Mouse (Mus musculus) C2C12 (cell line): Measurements from ENCODE around the gene Gm17655.

Experiments used
- CEBPB ChIP-seq: IDR thresholded peaks from one replicate; pipeline ENCODE4 v1.6.1; 2011; ENCODE audit warnings: low read depth, mild to moderate bottlenecking, control low read depth, moderate library complexity
- CTCF ChIP-seq: IDR thresholded peaks from one replicate; pipeline ENCODE4 v1.5.1; 2011; ENCODE audit not compliant: control insufficient read depth, insufficient read depth, insufficient read length
- FOSL1 ChIP-seq: IDR thresholded peaks from one replicate; pipeline ENCODE4 v1.8.0; 2011; ENCODE audit warnings: mild to moderate bottlenecking, low read length; ENCODE audit not compliant: poor library complexity, insufficient read depth, severe bottlenecking
- MAX ChIP-seq: IDR thresholded peaks from one replicate; pipeline ENCODE4 v1.6.1; 2011; ENCODE audit warnings: mild to moderate bottlenecking, control low read depth
- MYOD1 ChIP-seq: IDR thresholded peaks from one replicate; pipeline ENCODE4 v1.6.1; 2011; ENCODE audit warnings: low read depth; ENCODE audit not compliant: control insufficient read depth, insufficient read length
- MYOG ChIP-seq: IDR thresholded peaks from one replicate; pipeline ENCODE4 v1.6.1; 2011; ENCODE audit not compliant: control insufficient read depth, insufficient read length; ENCODE audit errors: extremely low read depth
- USF1 ChIP-seq: IDR thresholded peaks from one replicate; pipeline ENCODE4 v1.6.1; 2011; ENCODE audit warnings: low read depth, mild to moderate bottlenecking, control low read depth, moderate library complexity

DNA sequence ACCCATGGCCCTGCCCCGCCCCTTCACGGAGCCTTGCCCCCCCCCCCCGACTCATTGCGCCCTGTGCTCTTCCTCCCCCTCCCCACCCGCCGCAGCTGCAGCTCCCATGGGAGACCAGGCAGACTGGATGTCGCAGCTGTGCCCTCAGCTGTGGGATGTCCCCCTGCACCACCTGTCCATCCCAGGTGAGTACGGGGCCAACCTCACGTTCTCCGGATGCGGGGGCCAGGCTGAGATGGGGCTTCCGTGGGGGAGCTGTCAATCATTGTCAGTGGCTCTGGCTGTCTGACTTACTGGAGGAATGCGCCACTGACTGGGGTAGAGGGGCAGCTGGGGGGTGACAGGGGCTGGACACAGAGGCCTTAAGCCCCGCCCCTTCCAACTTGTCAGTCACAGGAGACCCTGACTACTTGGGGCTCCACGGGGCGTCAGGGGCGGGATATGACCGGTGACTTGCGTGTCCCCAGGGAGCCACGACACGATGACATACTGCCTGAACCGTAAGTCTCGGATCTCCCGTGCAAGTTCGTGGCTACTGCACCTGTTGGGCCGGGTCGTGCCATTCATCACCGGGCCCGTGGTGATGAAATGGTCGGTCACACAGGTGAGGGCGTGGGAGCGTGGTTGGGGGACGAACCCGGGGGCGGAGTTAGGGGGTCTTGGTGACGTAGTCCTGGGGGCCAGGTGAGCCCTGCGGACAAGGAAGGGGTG, 28.8 kb upstream of the Gm17655 start:
- no peak for TF ChIP-seq CTCF
- TF ChIP-seq CEBPB: no peak
- TF ChIP-seq MAX: no peak
- no peak for TF ChIP-seq MYOG
- no peak for TF ChIP-seq FOSL1
- TF ChIP-seq USF1: no peak
- peak; percentile 22 for TF ChIP-seq MYOD1
